ENCODE assay signal across 20 mouse cellular contexts in genomic region chr11:29725610-29726009, GRCm38 (mm10). TPM values are rescaled to one million over a fixed set of nuclear protein-coding genes. Genes with fewer than 3 reads are reported as not detected.
DNase-seq lines count a peak whose midpoint lies in the region; TF ChIP-seq lines count a peak whose summit lies in the region.
"Had no signal": no experiment of that assay in that cellular context is flagged by ENCODE, and none has a peak within 500 bp of the region (broad histone marks: within the 10 kb centered on the region; RNA-seq: fewer than 3 reads in every experiment).

No protein-coding gene starts in this region.

- H3K27ac ChIP-seq in gastrocnemius, adult 2 months = peak overlapping the region; percentile 86
- peak overlapping the region; percentile 46; the same call in 1 of the 2 replicates for H3K27ac ChIP-seq in layer of hippocampus, adult 2 months
- peak overlapping the region; percentile 65 for H3K27ac ChIP-seq in bone marrow macrophage, adult 2 months (ENCODE audit: insufficient read depth, low read depth, low read length)
- H3K27ac ChIP-seq: hindbrain, embryonic 14.5 days; limb, embryonic 13.5 days; neural tube, embryonic 12.5 days had no signal

- intact Hi-C loops in gastrocnemius, adult 2 months (cut with DNase I) = no loop called here
- intact Hi-C loops in gastrocnemius, postnatal 36 days (cut with DNase I) = no loop called here

- peak overlapping the region; percentile 46 for H3K4me3 ChIP-seq in gastrocnemius, adult 2 months
- H3K4me3 ChIP-seq in layer of hippocampus, adult 2 months = no peak overlapping the region
- no peak overlapping the region for H3K4me3 ChIP-seq in E14TG2a.4 (replicated peaks; ENCODE audit: low read length)
- H3K4me3 ChIP-seq in bone marrow macrophage, adult 2 months (ENCODE audit: insufficient read depth, low read length) = no peak overlapping the region
- H3K4me3 ChIP-seq: limb, embryonic 13.5 days; myocyte; neural tube, embryonic 12.5 days had no signal

- DNase-seq in gastrocnemius, adult 2 months = no peak
- no peak for DNase-seq in gastrocnemius, postnatal 36 days
- DNase-seq in layer of hippocampus, adult 2 months (ENCODE audit: low spot score in 2 of 2) = no peak
- DNase-seq in layer of hippocampus, postnatal 10 days (ENCODE audit: low spot score in 2 of 2) = no peak
- DNase-seq in Muller cell, postnatal 12 days (ENCODE audit: inconsistent ontology term) = no peak
- DNase-seq: adrenal gland, adult 8-10 months; cerebellum, adult 8-10 months; cerebellum, postnatal 36 days; gastrocnemius, postnatal 14 days; heart, adult 11 months; heart, postnatal 4 days; kidney, adult 2 months; layer of hippocampus, adult 9-11 months; right cerebral cortex, postnatal 4 days had no signal

- H3K9me3 ChIP-seq in E14TG2a.4 (ENCODE audit: low read length) = no peaks in the 10 kb centered on the region
- H3K9me3 ChIP-seq: limb, embryonic 13.5 days; neural tube, embryonic 12.5 days had no signal

- H3K27me3 ChIP-seq in E14TG2a.4 (ENCODE audit: insufficient read depth, low read length) = no peaks in the 10 kb centered on the region
- H3K27me3 ChIP-seq: limb, embryonic 13.5 days; neural tube, embryonic 12.5 days had no signal

- H3K4me1 ChIP-seq in E14TG2a.4 (replicated peaks; ENCODE audit: low read depth, low read length) = peaks cover 72% of the 10 kb centered on the region
- H3K4me1 ChIP-seq in bone marrow macrophage, adult 2 months (ENCODE audit: control insufficient read depth, insufficient read depth, low read length) = peaks cover 22% of the 10 kb centered on the region
- H3K4me1 ChIP-seq: neural tube, embryonic 12.5 days had no signal

- H3K36me3 ChIP-seq in E14TG2a.4 (ENCODE audit: insufficient read depth, low read length) = peaks cover 24% of the 10 kb centered on the region
- H3K36me3 ChIP-seq: limb, embryonic 13.5 days; neural tube, embryonic 12.5 days had no signal

- peak; percentile 51 for TF ChIP-seq CTCF in gastrocnemius, adult 2 months (IDR thresholded peaks at IDR 0.05)
- peak; percentile 58 for TF ChIP-seq CTCF in layer of hippocampus, adult 2 months (conservative IDR thresholded peaks at IDR 0.05)
- TF ChIP-seq CTCF in E14TG2a.4 (conservative IDR thresholded peaks at IDR 0.05; ENCODE audit: low read length) = peak; percentile 22; the same call in 1 of the 2 replicates
- no peak for TF ChIP-seq CTCF in bone marrow macrophage, adult 2 months (IDR thresholded peaks at IDR 0.05; ENCODE audit: low read depth, low read length)

- TF ChIP-seq POLR2A in bone marrow macrophage, adult 2 months (IDR thresholded peaks at IDR 0.05; ENCODE audit: borderline replicate concordance, low read depth, low read length) = no peak

RNA-seq across cellular contexts. Expression of gene Rtn4, which starts 32.9 kb away (rescaled TPM):
- total RNA-seq in gastrocnemius, adult 2 months (2021) = 100 to 1,000 TPM; 639 to 764 TPM
- 100 to 1,000 TPM; 660 to 716 TPM for total RNA-seq in gastrocnemius, postnatal 36 days (2021)
- total RNA-seq in layer of hippocampus, adult 2 months (2021) = 100 to 1,000 TPM; 456 to 473 TPM
- total RNA-seq in layer of hippocampus, postnatal 10 days (2021) = 100 to 1,000 TPM; 504 to 510 TPM
- polyA plus RNA-seq in bone marrow macrophage, adult 2 months (2012; ENCODE audit: insufficient read depth, insufficient read length, missing spikeins) = 853 and 919 TPM in 2 replicates
